Mouse (Mus musculus) layer of hippocampus, postnatal 36 days (tissue): ENCODE results near the gene Dut. TPM values are rescaled to one million over a fixed set of nuclear protein-coding genes. Genes with fewer than 3 reads are reported as not detected.

Source experiments
- DNase-seq, 2 experiments: peaks; one replicate each; pipeline ENCODE4 v3.0.0; 2022
- total RNA-seq, 2 experiments: library from RNA; stranded (reverse); gene quantifications; 2 replicates each; pipeline ENCODE4 v1.2.3; 2021

Dut gene
- total RNA-seq, 2 experiments from 2014 or later: 28.8 to 32.2 TPM

- peak; percentile 34 to 50 for DNase-seq
Measured at GRCm38 (mm10) chr2:125305671-125306070, 58.7 kb downstream of the Dut start.

Other genes with a start within 250 kb of the Dut start
- gene Slc24a5, start 179.1 kb upstream of the Dut start, total RNA-seq: 1 to 10 TPM; 1.1 to 1.3 TPM
- 100 to 1,000 TPM; 101 to 107 TPM for gene Myef2, start 123.5 kb upstream of the Dut start, total RNA-seq
- gene Ctxn2, start 110.5 kb upstream of the Dut start, total RNA-seq: 10 to 100 TPM; 11.7 to 14.9 TPM
- gene Slc12a1, start 94.7 kb upstream of the Dut start, total RNA-seq: under 1 TPM in 1 of 2 experiments, not detected in 1; 0.17 TPM